Mouse (Mus musculus): ENCODE measurements at regions not wholly inside any gene's neighbourhood (a gene's known extent, or its start where the extent isn't known, plus 50 kb on each side); places are given as distances from the start of the nearest gene placed in this dataset.

GRCm38 (mm10) chr4:87461181-87461912, 231.1 kb upstream of the Slc24a2 start:
- TF ChIP-seq E2F4 (IDR thresholded peaks at IDR 0.05; ENCODE audit: insufficient read depth) (no peak), MYOD1 (IDR thresholded peaks at IDR 0.05; ENCODE audit: control insufficient read depth in 1 of 3, insufficient read length in 2 of 3, low read depth in 2 of 3) (no peak), CEBPB (IDR thresholded peaks at IDR 0.05; ENCODE audit: insufficient read depth, poor library complexity, severe bottlenecking) (no peak), REST (IDR thresholded peaks at IDR 0.05; ENCODE audit: insufficient read depth, insufficient read length) (no peak), MYOG (IDR thresholded peaks at IDR 0.05; ENCODE audit: control insufficient read depth in 1 of 3, insufficient read depth in 1 of 3, insufficient read length in 2 of 3, low read depth in 2 of 3) (no peak), MAX (IDR thresholded peaks at IDR 0.05; ENCODE audit: low read depth) (no peak), TCF3 (IDR thresholded peaks at IDR 0.05; ENCODE audit: insufficient read length, low read depth) (no peak), POLR2A (IDR thresholded peaks at IDR 0.05; ENCODE audit: insufficient read length, low read depth) (no peak), POLR2AphosphoS2 (IDR thresholded peaks at IDR 0.05; ENCODE audit: insufficient read length, low read depth) (no peak), TCF12 (IDR thresholded peaks at IDR 0.05; ENCODE audit: insufficient read depth, poor library complexity, severe bottlenecking) (no peak), USF1 (IDR thresholded peaks at IDR 0.05; ENCODE audit: low read depth) (no peak), SRF (IDR thresholded peaks at IDR 0.05; ENCODE audit: control insufficient read depth, insufficient read length, low read depth) (no peak)
- Histone ChIP-seq H3ac (ENCODE audit: control insufficient read depth, insufficient read length) (no peak overlapping the region), H3K4me2 (ENCODE audit: low read depth) (no peak overlapping the region), H3K36me3 (ENCODE audit: control insufficient read depth, insufficient read depth) (no peaks in the 10 kb centered on the region), H3K79me2 (ENCODE audit: control insufficient read depth, insufficient read depth) (no peaks in the 10 kb centered on the region), H3K27me3 (ENCODE audit: control insufficient read depth, insufficient read depth, insufficient read length) (no peaks in the 10 kb centered on the region), H3K4me3 (no peak overlapping the region)

GRCm38 (mm10) chr4:87455863-87456578, 225.7 kb upstream of the Slc24a2 start:
- no peak for TF ChIP-seq MAX (IDR thresholded peaks at IDR 0.05; ENCODE audit: low read depth)
- TF ChIP-seq USF1 (IDR thresholded peaks at IDR 0.05; ENCODE audit: low read depth) = no peak
- no peak for TF ChIP-seq E2F4 (IDR thresholded peaks at IDR 0.05; ENCODE audit: insufficient read depth)
- TF ChIP-seq MYOD1 (IDR thresholded peaks at IDR 0.05; ENCODE audit: control insufficient read depth in 1 of 3, insufficient read length in 2 of 3, low read depth in 2 of 3) = no peak
- TF ChIP-seq REST (IDR thresholded peaks at IDR 0.05; ENCODE audit: insufficient read depth, insufficient read length) = no peak
- TF ChIP-seq CEBPB (IDR thresholded peaks at IDR 0.05; ENCODE audit: insufficient read depth, poor library complexity, severe bottlenecking) = no peak
- TF ChIP-seq POLR2AphosphoS2 (IDR thresholded peaks at IDR 0.05; ENCODE audit: insufficient read length, low read depth) = no peak
- Histone ChIP-seq H3K36me3 (ENCODE audit: control insufficient read depth, insufficient read depth) (no peaks in the 10 kb centered on the region), H3K79me2 (ENCODE audit: control insufficient read depth, insufficient read depth) (no peaks in the 10 kb centered on the region), H3K27me3 (ENCODE audit: control insufficient read depth, insufficient read depth, insufficient read length) (no peaks in the 10 kb centered on the region), H3K4me2 (ENCODE audit: low read depth) (no peak overlapping the region), H3ac (ENCODE audit: control insufficient read depth, insufficient read length) (no peak overlapping the region), H3K4me3 (no peak overlapping the region)

- no peak overlapping the region for H3K4me2 ChIP-seq (ENCODE audit: low read depth)
- H3K27me3 ChIP-seq (ENCODE audit: control insufficient read depth, insufficient read depth, insufficient read length) = no peaks in the 10 kb centered on the region
- no peaks in the 10 kb centered on the region for H3K36me3 ChIP-seq (ENCODE audit: control insufficient read depth, insufficient read depth)
- no peaks in the 10 kb centered on the region for H3K79me2 ChIP-seq (ENCODE audit: control insufficient read depth, insufficient read depth)
- no peak overlapping the region for H3ac ChIP-seq (ENCODE audit: control insufficient read depth, insufficient read length)
- no peak for TF ChIP-seq TCF3 (IDR thresholded peaks at IDR 0.05; ENCODE audit: insufficient read length, low read depth)
- TF ChIP-seq POLR2A (IDR thresholded peaks at IDR 0.05; ENCODE audit: insufficient read length, low read depth) = no peak
- no peak for TF ChIP-seq MYOD1 (IDR thresholded peaks at IDR 0.05; ENCODE audit: control insufficient read depth in 1 of 3, insufficient read length in 2 of 3, low read depth in 2 of 3)
- TF ChIP-seq TCF12 (IDR thresholded peaks at IDR 0.05; ENCODE audit: insufficient read depth, poor library complexity, severe bottlenecking) = no peak
- no peak overlapping the region for H3K4me3 ChIP-seq
These were observed 221.8 kb upstream of the Slc24a2 start for GRCm38 (mm10) chr4:87452122-87452521.

- H3K4me3 ChIP-seq = no peak overlapping the region
- no peaks in the 10 kb centered on the region for H3K36me3 ChIP-seq (ENCODE audit: control insufficient read depth, insufficient read depth)
- no peaks in the 10 kb centered on the region for H3K27me3 ChIP-seq (ENCODE audit: control insufficient read depth, insufficient read depth, insufficient read length)
- H3ac ChIP-seq (ENCODE audit: control insufficient read depth, insufficient read length) = no peak overlapping the region
- no peaks in the 10 kb centered on the region for H3K79me2 ChIP-seq (ENCODE audit: control insufficient read depth, insufficient read depth)
- no peak for TF ChIP-seq REST (IDR thresholded peaks at IDR 0.05; ENCODE audit: insufficient read depth, insufficient read length)
- no peak for TF ChIP-seq CEBPB (IDR thresholded peaks at IDR 0.05; ENCODE audit: insufficient read depth, poor library complexity, severe bottlenecking)
- no peak for TF ChIP-seq E2F4 (IDR thresholded peaks at IDR 0.05; ENCODE audit: insufficient read depth)
- TF ChIP-seq TCF3 (IDR thresholded peaks at IDR 0.05; ENCODE audit: insufficient read length, low read depth) = no peak
- no peak for TF ChIP-seq USF1 (IDR thresholded peaks at IDR 0.05; ENCODE audit: low read depth)
- TF ChIP-seq TCF12 (IDR thresholded peaks at IDR 0.05; ENCODE audit: insufficient read depth, poor library complexity, severe bottlenecking) = no peak
- no peak for TF ChIP-seq MYOD1 (IDR thresholded peaks at IDR 0.05; ENCODE audit: control insufficient read depth in 1 of 3, insufficient read length in 2 of 3, low read depth in 2 of 3)
- no peak for TF ChIP-seq SRF (IDR thresholded peaks at IDR 0.05; ENCODE audit: control insufficient read depth, insufficient read length, low read depth)
- no peak for TF ChIP-seq POLR2A (IDR thresholded peaks at IDR 0.05; ENCODE audit: insufficient read length, low read depth)
- no peak for TF ChIP-seq MAX (IDR thresholded peaks at IDR 0.05; ENCODE audit: low read depth)
- TF ChIP-seq MYOG (IDR thresholded peaks at IDR 0.05; ENCODE audit: control insufficient read depth in 1 of 3, insufficient read depth in 1 of 3, insufficient read length in 2 of 3, low read depth in 2 of 3) = no peak
- no peak for TF ChIP-seq POLR2AphosphoS2 (IDR thresholded peaks at IDR 0.05; ENCODE audit: insufficient read length, low read depth)
- H3K4me2 ChIP-seq (ENCODE audit: low read depth) = no peak overlapping the region
These were observed 221.0 kb upstream of the Slc24a2 start for GRCm38 (mm10) chr4:87451251-87451650.
